ENCODE assay signal across 8 mouse cellular contexts in the genomic region with DNA sequence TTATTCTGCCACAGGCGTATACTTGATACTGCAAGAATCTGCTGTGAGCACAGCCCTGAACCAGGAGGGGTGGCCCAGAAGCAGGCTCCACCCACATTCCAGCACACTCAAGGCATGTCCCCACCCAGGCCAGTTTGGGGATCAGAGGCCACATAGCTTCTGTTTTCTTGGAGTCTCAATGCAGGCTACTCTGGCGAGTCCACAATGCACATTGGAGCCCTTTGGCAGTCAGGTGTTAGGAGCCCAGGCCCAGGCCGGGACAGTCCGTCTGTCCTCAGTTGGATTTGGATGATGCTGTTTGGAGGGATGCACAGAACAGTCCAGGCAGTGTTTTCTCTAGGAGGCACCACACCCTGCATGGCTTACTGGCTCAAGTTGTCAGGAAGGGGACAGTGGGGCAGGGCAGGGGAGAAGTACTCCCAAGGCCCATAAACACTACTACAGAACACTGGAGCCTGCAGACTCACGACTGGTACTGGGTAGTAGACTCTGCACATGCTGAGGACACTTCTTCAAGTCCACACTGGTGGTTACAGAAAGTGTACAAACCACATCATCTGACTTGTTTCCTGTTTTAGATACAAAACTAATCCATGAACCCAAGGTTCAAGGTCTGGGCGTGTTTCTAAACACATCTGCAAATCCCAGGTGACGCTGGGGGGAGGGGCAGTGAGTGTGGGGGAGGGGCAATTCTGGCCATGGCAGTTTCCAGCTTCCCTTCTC. TPM values are rescaled to one million over a fixed set of nuclear protein-coding genes. Genes with fewer than 3 reads are reported as not detected.
A peak's percentile ranks its signal among the peaks of the same experiment; 100 is the strongest.
DNase-seq lines count a peak whose midpoint lies in the region; ATAC-seq lines count a peak whose summit lies in the region.

No protein-coding gene starts in this region.

- DNase-seq in thymus, postnatal 14 days, result peak; percentile 69
- DNase-seq in thymus, adult 18-20 months, result no peak
- DNase-seq in gastrocnemius, postnatal 36 days, result peak; percentile 48 to 56
- peak; percentile 86 for DNase-seq in kidney, postnatal 14 days
- peak; percentile 87 for DNase-seq in lung, postnatal 36 days
- DNase-seq in left cerebral cortex, postnatal 4 days, result no peak
- no peak for DNase-seq in ovary, adult 18-20 months (ENCODE audit: low spot score)

- ATAC-seq in megakaryocyte, adult 5-6 weeks (ENCODE audit: poor library complexity, severe bottlenecking), result no peak

- intact Hi-C loops in gastrocnemius, postnatal 36 days (cut with DNase I), result no loop called here
- intact Hi-C loops in left cerebral cortex, postnatal 4 days (cut with DNase I), result no loop called here

RNA-seq across cellular contexts. Expression of gene Sec16a, which starts 13.5 kb away (rescaled TPM):
- total RNA-seq in gastrocnemius, postnatal 36 days (2021), result 10 to 100 TPM; 21.0 to 23.9 TPM
- 10 to 100 TPM; 52.3 to 52.6 TPM for total RNA-seq in left cerebral cortex, postnatal 4 days (2021)
- total RNA-seq in megakaryocyte, adult 5-6 weeks (2015), result 41.6 and 43.9 TPM in 2 replicates
- total RNA-seq in megakaryocyte, adult 5-6 weeks (2017), result 31.1 and 34.6 TPM in 2 replicates

RNA-seq across cellular contexts. Expression of gene Inpp5e, which starts 49.6 kb away (rescaled TPM):
- 1 to 10 TPM; 7.4 TPM for total RNA-seq in gastrocnemius, postnatal 36 days (2021)
- total RNA-seq in left cerebral cortex, postnatal 4 days (2021), result 10 to 100 TPM; 22.5 to 27.1 TPM
- total RNA-seq in megakaryocyte, adult 5-6 weeks (2015), result 13.2 and 17.0 TPM in 2 replicates
- 7.8 and 10.4 TPM in 2 replicates for total RNA-seq in megakaryocyte, adult 5-6 weeks (2017)

RNA-seq across cellular contexts. Expression of gene Notch1, which starts 57.9 kb away (rescaled TPM):
- 1 to 10 TPM; 7.7 to 8.0 TPM for total RNA-seq in gastrocnemius, postnatal 36 days (2021)
- total RNA-seq in left cerebral cortex, postnatal 4 days (2021), result 10 to 100 TPM; 39.5 to 42.1 TPM
- 37.6 and 43.0 TPM in 2 replicates for total RNA-seq in megakaryocyte, adult 5-6 weeks (2015)
- total RNA-seq in megakaryocyte, adult 5-6 weeks (2017), result 22.3 and 48.3 TPM in 2 replicates

Comparison
In these comparisons a context has a peak if more than half of its experiments do, and no peak if none do; other contexts are left out.
1. DNase-seq: peak in thymus, postnatal 14 days (single experiment), gastrocnemius, postnatal 36 days (2 of 2), kidney, postnatal 14 days (single experiment) and lung, postnatal 36 days (single experiment); none in thymus, adult 18-20 months (0 of 2), left cerebral cortex, postnatal 4 days (single experiment) and ovary, adult 18-20 months (single experiment).